Mouse (Mus musculus) kidney, adult 2 months (tissue): Measurements from ENCODE around the gene Sgsm2.

ENCODE experiments used
- CTCF ChIP-seq: fragments of 200-500 bp; conservative IDR thresholded peaks from 2 replicates; pipeline ENCODE4 v1.5.1; 2011; ENCODE audit warnings: low read depth, mild to moderate bottlenecking, control low read depth, low read length, moderate library complexity, mixed read lengths; ENCODE audit not compliant: insufficient read depth, insufficient read length
- POLR2A ChIP-seq: fragments of 200-500 bp; IDR thresholded peaks from one replicate; pipeline ENCODE4 v1.6.1; 2011; ENCODE audit warnings: low read depth, low read length, control low read depth

GRCm38 (mm10) chr11:74862129-74862528, 34.7 kb downstream of the Sgsm2 start:
- TF ChIP-seq POLR2A (no peak), CTCF (no peak)
